9 mouse cellular contexts compared by ENCODE assay signal in genomic region chr8:90861266-90861944, GRCm38 (mm10). TPM values are rescaled to one million over a fixed set of nuclear protein-coding genes. Genes with fewer than 3 reads are reported as not detected.
DNase-seq lines count a peak whose midpoint lies in the region; ATAC-seq and TF ChIP-seq lines count a peak whose summit lies in the region.
"Had no signal": no experiment of that assay in that cellular context is flagged by ENCODE, and none has a peak within 500 bp of the region (broad histone marks: within the 10 kb centered on the region; RNA-seq: fewer than 3 reads in every experiment).

No protein-coding gene starts in this region.

- 0 out of 2 replicates have a peak overlapping the region, but pooled peaks have one; percentile 9 for H3K4me2 ChIP-seq in kidney, embryonic 14.5 days (replicated peaks; ENCODE audit: low read depth, low read length)
- no peak overlapping the region for H3K4me2 ChIP-seq in heart, postnatal 0 days (ENCODE audit: low read depth, low read length)
- peak overlapping the region; percentile 44 for H3K4me2 ChIP-seq in limb, embryonic 14.5 days (replicated peaks; ENCODE audit: low read depth, low read length, severe bottlenecking)
- H3K4me2 ChIP-seq in neural tube, embryonic 15.5 days = peak overlapping the region; percentile 22; the same call in 1 of the 2 replicates

- H3K9me3 ChIP-seq in kidney, embryonic 14.5 days (ENCODE audit: control insufficient read depth, low read length) = no peaks in the 10 kb centered on the region
- H3K9me3 ChIP-seq in MEL (replicated peaks; ENCODE audit: insufficient read depth, low read length) = no peaks in the 10 kb centered on the region
- H3K9me3 ChIP-seq in heart, postnatal 0 days (replicated peaks; ENCODE audit: control insufficient read depth, low read length) = no peaks in the 10 kb centered on the region
- no peaks in the 10 kb centered on the region for H3K9me3 ChIP-seq in limb, embryonic 14.5 days (ENCODE audit: control insufficient read depth, low read length)
- H3K9me3 ChIP-seq in neural tube, embryonic 15.5 days (replicated peaks) = no peaks in the 10 kb centered on the region

- peaks cover 13% of the 10 kb centered on the region for H3K4me1 ChIP-seq in kidney, embryonic 14.5 days (ENCODE audit: control insufficient read depth, insufficient read depth, low read length)
- peaks cover 0 to 6% of the 10 kb centered on the region in 2 experiments; a peak in 2 of 4 replicates for H3K4me1 ChIP-seq in MEL (ENCODE audit: control insufficient read depth in 1 of 2, insufficient read depth in 2 of 2, low read length in 2 of 2)
- peaks cover 16% of the 10 kb centered on the region for H3K4me1 ChIP-seq in heart, postnatal 0 days (ENCODE audit: control insufficient read depth, insufficient read depth)
- H3K4me1 ChIP-seq in limb, embryonic 14.5 days (ENCODE audit: control insufficient read depth, insufficient read depth, low read length) = peaks cover 31% of the 10 kb centered on the region
- H3K4me1 ChIP-seq in neural tube, embryonic 15.5 days = peaks cover 27% of the 10 kb centered on the region

- no peaks in the 10 kb centered on the region for H3K79me2 ChIP-seq in MEL (ENCODE audit: control insufficient read depth, insufficient read depth, low read length, poor library complexity)

- no peaks in the 10 kb centered on the region for H3K27me3 ChIP-seq in kidney, embryonic 14.5 days (ENCODE audit: control insufficient read depth, insufficient read depth, low read length)
- H3K27me3 ChIP-seq in MEL (ENCODE audit: control insufficient read depth in 1 of 2, insufficient read depth in 2 of 2, low read length in 2 of 2) = no peaks in the 10 kb centered on the region
- no peaks in the 10 kb centered on the region for H3K27me3 ChIP-seq in heart, postnatal 0 days (ENCODE audit: control insufficient read depth, insufficient read depth, low read length)
- H3K27me3 ChIP-seq in limb, embryonic 14.5 days (ENCODE audit: control insufficient read depth, insufficient read depth, low read length) = no peaks in the 10 kb centered on the region
- no peaks in the 10 kb centered on the region for H3K27me3 ChIP-seq in neural tube, embryonic 15.5 days (replicated peaks)

- no peak for TF ChIP-seq CTCF in MEL (IDR thresholded peaks at IDR 0.05 in 2 of 3, conservative IDR thresholded peaks at IDR 0.05 in 1 of 3; ENCODE audit: control insufficient read depth in 1 of 3, insufficient read depth in 1 of 3, low read depth in 2 of 3, low read length in 3 of 3, poor library complexity in 1 of 3, severe bottlenecking in 1 of 3)
- no peak for TF ChIP-seq CTCF in heart, postnatal 0 days (IDR thresholded peaks at IDR 0.05; ENCODE audit: low read depth)

- peak overlapping the region; percentile 89 for H3K27ac ChIP-seq in kidney, embryonic 14.5 days (ENCODE audit: low read depth, low read length)
- H3K27ac ChIP-seq in MEL (ENCODE audit: control insufficient read depth, low read depth, low read length) = no peak overlapping the region
- peak overlapping the region; percentile 51 for H3K27ac ChIP-seq in heart, postnatal 0 days (ENCODE audit: low read depth)
- H3K27ac ChIP-seq in limb, embryonic 14.5 days (replicated peaks; ENCODE audit: low read depth, low read length) = peak overlapping the region; percentile 99
- H3K27ac ChIP-seq in neural tube, embryonic 15.5 days (replicated peaks) = peak overlapping the region; percentile 83

- H3K36me3 ChIP-seq in kidney, embryonic 14.5 days (ENCODE audit: control insufficient read depth, insufficient read depth, low read length) = no peaks in the 10 kb centered on the region
- H3K36me3 ChIP-seq in MEL (ENCODE audit: control insufficient read depth in 1 of 2, insufficient read depth in 2 of 2, low read length in 2 of 2) = peaks cover 0 to 2% of the 10 kb centered on the region in 2 experiments; a peak in 1 of 4 replicates
- no peaks in the 10 kb centered on the region for H3K36me3 ChIP-seq in heart, postnatal 0 days (replicated peaks; ENCODE audit: control insufficient read depth, insufficient read depth, low read length)
- H3K36me3 ChIP-seq in limb, embryonic 14.5 days (ENCODE audit: control insufficient read depth, insufficient read depth, low read length) = no peaks in the 10 kb centered on the region
- H3K36me3 ChIP-seq in neural tube, embryonic 15.5 days = no peaks in the 10 kb centered on the region

- WGBS in kidney, embryonic 14.5 days = 12% methylated on average over 9 of the region's 9 CpGs
- 29% methylated on average over 9 of the region's 9 CpGs for WGBS in heart, postnatal 0 days
- under 1% methylated on average over 9 of the region's 9 CpGs for WGBS in limb, embryonic 14.5 days
- WGBS in neural tube, embryonic 15.5 days = 11% methylated on average over 9 of the region's 9 CpGs

- ATAC-seq in kidney, embryonic 14.5 days (ENCODE audit: low FRiP score, low TSS enrichment) = no peak
- no peak for ATAC-seq in heart, postnatal 0 days (ENCODE audit: insufficient read depth, low read depth)
- ATAC-seq in limb, embryonic 14.5 days (ENCODE audit: low FRiP score, low read depth) = peak; percentile 31
- ATAC-seq in neural tube, embryonic 15.5 days (ENCODE audit: low FRiP score) = no peak

- DNase-seq in kidney, postnatal 10 days = no peak
- peak; percentile 51 for DNase-seq in MEL (ENCODE audit: low read depth, low spot score)
- DNase-seq in embryo, embryonic 11 days = peak; percentile 71
- DNase-seq in heart, postnatal 0 days (ENCODE audit: low spot score) = no peak
- DNase-seq in limb, embryonic 14.5 days (ENCODE audit: low spot score) = peak; percentile 63
- DNase-seq in kidney, adult 8-10 months = no peak

- peak overlapping the region; percentile 19; the same call in 1 of the 2 replicates for H3K9ac ChIP-seq in kidney, embryonic 14.5 days (ENCODE audit: low read depth, low read length)
- peak overlapping the region; percentile 19; the same call in 1 of the 2 replicates for H3K9ac ChIP-seq in MEL (ENCODE audit: control insufficient read depth, low read depth, low read length, poor library complexity, severe bottlenecking)
- no peak overlapping the region for H3K9ac ChIP-seq in heart, postnatal 0 days (replicated peaks; ENCODE audit: low read depth, low read length)
- peak overlapping the region; percentile 47; the same call in 1 of the 2 replicates for H3K9ac ChIP-seq in limb, embryonic 14.5 days (ENCODE audit: low read depth, low read length, severe bottlenecking)
- H3K9ac ChIP-seq in neural tube, embryonic 15.5 days (replicated peaks) = no peak overlapping the region

- no peak for TF ChIP-seq POLR2A in MEL (IDR thresholded peaks at IDR 0.05; ENCODE audit: control insufficient read depth in 1 of 2, insufficient read depth in 1 of 2, low read depth in 1 of 2, low read length in 2 of 2, poor library complexity in 1 of 2)
- no peak for TF ChIP-seq POLR2A in limb, embryonic 14.5 days (IDR thresholded peaks at IDR 0.05; ENCODE audit: borderline replicate concordance, extremely low read depth, insufficient read depth, insufficient read length)

- TF ChIP-seq RAD21 in MEL (IDR thresholded peaks at IDR 0.05; ENCODE audit: low read depth, low read length) = no peak

- H3K4me3 ChIP-seq in kidney, embryonic 14.5 days (ENCODE audit: low read length) = no peak overlapping the region
- no peak overlapping the region for H3K4me3 ChIP-seq in MEL (ENCODE audit: control insufficient read depth in 1 of 2, insufficient read depth in 1 of 2, low read depth in 2 of 2, low read length in 2 of 2)
- no peak overlapping the region for H3K4me3 ChIP-seq in heart, postnatal 0 days (ENCODE audit: low read depth, low read length)
- H3K4me3 ChIP-seq in limb, embryonic 14.5 days (replicated peaks; ENCODE audit: low read length) = peak overlapping the region; percentile 18
- H3K4me3 ChIP-seq in neural tube, embryonic 15.5 days (replicated peaks) = no peak overlapping the region

- TF ChIP-seq EP300 in MEL (IDR thresholded peaks at IDR 0.05; ENCODE audit: low read depth in 1 of 2, low read length in 2 of 2) = no peak
- TF ChIP-seq EP300 in heart, postnatal 0 days (IDR thresholded peaks at IDR 0.05; ENCODE audit: low read depth) = no peak

TF ChIP-seq in MEL, 35 proteins besides CTCF, POLR2A, EP300 and RAD21:
- TF ChIP-seq USF1 (IDR thresholded peaks at IDR 0.05; ENCODE audit: low read depth, low read length) = no peak
- no peak for TF ChIP-seq ETS1 (IDR thresholded peaks at IDR 0.05; ENCODE audit: low read depth, low read length)
- TF ChIP-seq POLR2AphosphoS5 (IDR thresholded peaks at IDR 0.05; ENCODE audit: borderline replicate concordance, low read depth, low read length) = no peak
- TF ChIP-seq USF2 (IDR thresholded peaks at IDR 0.05; ENCODE audit: borderline replicate concordance in 1 of 2, insufficient read depth in 1 of 2, low read depth in 1 of 2, low read length in 2 of 2) = no peak
- TF ChIP-seq CHD1 (IDR thresholded peaks at IDR 0.05; ENCODE audit: low read depth, low read length) = no peak
- TF ChIP-seq SIN3A (IDR thresholded peaks at IDR 0.05; ENCODE audit: low read length) = no peak
- TF ChIP-seq TAL1 (IDR thresholded peaks at IDR 0.05; ENCODE audit: low read length) = no peak
- no peak for TF ChIP-seq MAFK (IDR thresholded peaks at IDR 0.05; ENCODE audit: borderline replicate concordance, low read depth, low read length)
- no peak for TF ChIP-seq TCF12 (IDR thresholded peaks at IDR 0.05; ENCODE audit: low read depth, low read length)
- no peak for TF ChIP-seq ZMIZ1 (IDR thresholded peaks at IDR 0.05; ENCODE audit: low read depth, low read length)
TF ChIP-seq in MEL: peak in this region for 0.

RNA-seq across cellular contexts. Expression of gene Chd9, which starts 33.3 kb away (rescaled TPM):
- polyA plus RNA-seq in kidney, embryonic 14.5 days (2014; fragmentation: Nextera tagmentation; extraction: Ambion mirVana) = 61.6 and 70.1 TPM in 2 replicates
- 5.9 and 7.9 TPM in 2 replicates for total RNA-seq in MEL (2012; rRNA removed)
- 10 to 100 TPM; 40.3 to 87.4 TPM for polyA plus RNA-seq in MEL (2012; ENCODE audit: insufficient read depth in 1 of 2, insufficient read length in 2 of 2, low read depth in 1 of 2, low replicate concordance in 2 of 2, missing spikeins in 1 of 2)
- total RNA-seq in heart, postnatal 0 days (2014; rRNA removed; ENCODE audit: low replicate concordance) = 38.9 and 55.6 TPM in 2 replicates
- 40.6 and 44.1 TPM in 2 replicates for polyA plus RNA-seq in heart, postnatal 0 days (2015; fragmentation: Nextera tagmentation; extraction: Ambion mirVana)
- polyA plus RNA-seq in limb, embryonic 14.5 days (2012; rRNA removed) = 97.2 and 127 TPM in 2 replicates
- 143 and 153 TPM in 2 replicates for polyA plus RNA-seq in limb, embryonic 14.5 days (2014; fragmentation: Nextera tagmentation; extraction: Ambion mirVana)
- 80.6 and 94.2 TPM in 2 replicates for polyA plus RNA-seq in neural tube, embryonic 15.5 days (2015; fragmentation: Nextera tagmentation; extraction: Ambion mirVana)

RNA-seq across cellular contexts. Expression of gene Gm19935, which starts 44.2 kb away (rescaled TPM):
- not detected in 2 replicates for polyA plus RNA-seq in kidney, embryonic 14.5 days (2014; fragmentation: Nextera tagmentation; extraction: Ambion mirVana)
- total RNA-seq in MEL (2012; rRNA removed) = not detected in 2 replicates
- not detected for polyA plus RNA-seq in MEL (2012; ENCODE audit: insufficient read depth in 1 of 2, insufficient read length in 2 of 2, low read depth in 1 of 2, low replicate concordance in 2 of 2, missing spikeins in 1 of 2)
- total RNA-seq in heart, postnatal 0 days (2014; rRNA removed; ENCODE audit: low replicate concordance) = not detected in 2 replicates
- 0.12 and 0.56 TPM in 2 replicates for polyA plus RNA-seq in heart, postnatal 0 days (2015; fragmentation: Nextera tagmentation; extraction: Ambion mirVana)
- polyA plus RNA-seq in limb, embryonic 14.5 days (2012; rRNA removed) = not detected in 2 replicates
- polyA plus RNA-seq in limb, embryonic 14.5 days (2014; fragmentation: Nextera tagmentation; extraction: Ambion mirVana) = not detected in 2 replicates
- 3.3 and 4.0 TPM in 2 replicates for polyA plus RNA-seq in neural tube, embryonic 15.5 days (2015; fragmentation: Nextera tagmentation; extraction: Ambion mirVana)
- total RNA-seq: heart, postnatal 10 days had no signal

Comparison
In these comparisons a context has a peak if more than half of its experiments do, and no peak if none do; other contexts are left out.
1. H3K9ac ChIP-seq: peak in kidney, embryonic 14.5 days (single experiment), MEL (single experiment) and limb, embryonic 14.5 days (single experiment); none in heart, postnatal 0 days (single experiment) and neural tube, embryonic 15.5 days (single experiment).
2. DNase-seq: peak in MEL (single experiment), embryo, embryonic 11 days (single experiment) and limb, embryonic 14.5 days (single experiment); none in kidney, postnatal 10 days (single experiment), heart, postnatal 0 days (single experiment) and kidney, adult 8-10 months (0 of 2).